Mouse (Mus musculus): Measurements from ENCODE around the gene Pdcd1lg2.

DNA sequence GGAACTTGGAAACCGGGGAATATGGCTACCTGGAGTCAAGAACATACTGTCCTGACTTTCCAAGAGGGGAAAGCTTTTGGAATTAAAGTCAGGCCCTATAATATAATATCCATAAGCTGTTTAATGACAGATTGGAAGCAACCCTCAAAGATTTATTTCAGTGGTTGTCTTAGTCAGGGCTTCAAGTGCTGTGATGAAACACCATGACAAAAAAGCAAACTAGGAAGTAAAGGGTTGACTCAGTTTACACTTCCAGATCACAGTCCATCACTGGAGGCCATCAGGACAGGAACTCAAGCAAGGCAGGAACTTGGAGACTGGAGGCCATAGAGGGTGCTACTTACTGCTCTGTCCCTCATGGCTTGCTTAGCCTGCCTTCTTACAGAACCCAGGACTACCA is 27.1 kb downstream of the Pdcd1lg2 start:
- TF ChIP-seq CTCF (conservative IDR thresholded peaks at IDR 0.05; ENCODE audit: low read length) (no peak), NANOG (IDR thresholded peaks at IDR 0.05; ENCODE audit: borderline replicate concordance, low read length) (no peak)
